Mouse (Mus musculus) spleen, adult 2 months (tissue): ENCODE measurements around the gene Gm45213.

Experiments
- CTCF ChIP-seq: fragments of 200-500 bp; IDR thresholded peaks from 2 replicates; pipeline ENCODE4 v1.5.1; 2011; ENCODE audit warnings: mild to moderate bottlenecking, inconsistent platforms; ENCODE audit not compliant: insufficient read depth, insufficient read length, insufficient replicate concordance; ENCODE audit errors: extremely low read depth
- POLR2A ChIP-seq: fragments of 200-500 bp; IDR thresholded peaks from 2 replicates; pipeline ENCODE4 v1.6.1; 2011; ENCODE audit warnings: low read depth, low read length, inconsistent platforms

GRCm38 (mm10) chr7:66003865-66004638, 39.4 kb upstream of the Gm45213 start:
- no peak for TF ChIP-seq POLR2A
- no peak for TF ChIP-seq CTCF
